Mouse (Mus musculus) liver, adult 2 months (tissue): Measurements from ENCODE around the gene Myt1.

Source experiments
- CTCF ChIP-seq: fragments of 200-500 bp; IDR thresholded peaks from 2 replicates; pipeline ENCODE4 v1.5.1; 2011; ENCODE audit warnings: low read depth, low read length, control low read depth
- POLR2A ChIP-seq: fragments of 200-500 bp; IDR thresholded peaks from 2 replicates; pipeline ENCODE4 v1.6.1; 2011; ENCODE audit warnings: low read length, control low read depth; ENCODE audit not compliant: insufficient read depth; ENCODE audit errors: extremely low read depth

DNA sequence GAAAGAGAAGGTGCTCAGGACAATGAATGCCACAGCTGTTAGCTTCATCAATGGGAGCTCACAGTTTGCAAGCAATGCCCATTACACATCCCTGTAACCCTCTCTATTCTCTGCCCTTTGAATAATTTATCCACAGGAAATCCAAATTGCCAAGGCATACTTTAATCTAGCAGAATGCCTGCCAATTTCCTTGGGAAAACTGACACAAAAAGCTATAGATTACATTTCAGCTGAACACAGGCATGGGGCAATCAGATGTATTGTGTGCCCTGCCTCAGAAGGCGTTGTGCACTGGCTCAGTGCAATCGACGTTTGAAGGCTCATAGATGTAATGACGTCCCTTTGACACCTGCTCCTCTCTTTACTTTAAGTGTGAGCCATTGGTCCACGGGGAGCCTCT is 24.7 kb downstream of the Myt1 start:
- TF ChIP-seq CTCF, result no peak
- TF ChIP-seq POLR2A, result no peak
